Mouse (Mus musculus) heart, embryonic 13.5 days (tissue): ENCODE data around the gene Wdr83os. TPM values are rescaled to one million over a fixed set of nuclear protein-coding genes. Genes with fewer than 3 reads are reported as not detected.
A peak's percentile ranks its signal among the peaks of the same experiment; 100 is the strongest.
"Not testable (repeated sequence)": the region's sequence is repeated elsewhere in the genome, so short reads cannot be mapped to it uniquely, and the experiment has no call there.

Experiments
- ATAC-seq: fragments of 200-750 bp; cut with Nextera tagmentation; 2 replicates; pipeline ENCODE4 v1.8.0; 2017; ENCODE audit warnings: moderate TSS enrichment; ENCODE audit not compliant: insufficient number of reproducible peaks, low FRiP score, low TSS enrichment; ENCODE audit errors: extremely low read depth
- H3K27ac ChIP-seq: fragments of 300-500 bp; sonication (generic); replicated peaks from 2 replicates; pipeline ENCODE4 v1.5.1; 2015; ENCODE audit warnings: moderate library complexity, mild to moderate bottlenecking, inconsistent platforms
- H3K27me3 ChIP-seq: fragments of 300-500 bp; sonication (generic); replicated peaks from 2 replicates; pipeline ENCODE4 v1.6.1; 2015; ENCODE audit warnings: mild to moderate bottlenecking, inconsistent platforms
- H3K36me3 ChIP-seq: fragments of 300-500 bp; sonication (generic); 2 replicates; pipeline ENCODE4 v1.6.1; 2015; ENCODE audit warnings: mild to moderate bottlenecking, inconsistent platforms
- H3K4me1 ChIP-seq: fragments of 300-500 bp; sonication (generic); 2 replicates; pipeline ENCODE4 v1.6.1; 2015; ENCODE audit warnings: inconsistent platforms
- H3K4me2 ChIP-seq: fragments of 300-500 bp; sonication (generic); 2 replicates; pipeline ENCODE4 v1.6.1; 2015; ENCODE audit warnings: inconsistent platforms, mild to moderate bottlenecking, moderate library complexity
- H3K4me3 ChIP-seq: fragments of 300-500 bp; sonication (generic); 2 replicates; pipeline ENCODE4 v1.5.1; 2015; ENCODE audit warnings: moderate library complexity, mild to moderate bottlenecking, inconsistent platforms
- H3K9ac ChIP-seq: fragments of 300-500 bp; sonication (generic); 2 replicates; pipeline ENCODE4 v1.6.1; 2015; ENCODE audit warnings: inconsistent platforms, mild to moderate bottlenecking, moderate library complexity
- H3K9me3 ChIP-seq: fragments of 300-500 bp; sonication (generic); 2 replicates; pipeline ENCODE4 v1.6.1; 2016; ENCODE audit warnings: inconsistent platforms
- WGBS: fragments of 180-500 bp; shearing (Covaris S2); methylation state at CpG from one replicate; pipeline ENCODE4 v1.1.7; 2015; ENCODE audit warnings: mixed read lengths; 5-methylcytosine and 5-hydroxymethylcytosine counted together
- polyA plus RNA-seq: library from polyadenylated mRNA; unstranded; fragments of >200 nt; fragmentation: Nextera tagmentation; extraction: Ambion mirVana; gene quantifications from 2 replicates; pipeline ENCODE4 v1.2.1, GENCODE M21; 2015

The Wdr83os gene
- polyA plus RNA-seq, 1 experiment from 2014 or later: 120 TPM

DNA sequence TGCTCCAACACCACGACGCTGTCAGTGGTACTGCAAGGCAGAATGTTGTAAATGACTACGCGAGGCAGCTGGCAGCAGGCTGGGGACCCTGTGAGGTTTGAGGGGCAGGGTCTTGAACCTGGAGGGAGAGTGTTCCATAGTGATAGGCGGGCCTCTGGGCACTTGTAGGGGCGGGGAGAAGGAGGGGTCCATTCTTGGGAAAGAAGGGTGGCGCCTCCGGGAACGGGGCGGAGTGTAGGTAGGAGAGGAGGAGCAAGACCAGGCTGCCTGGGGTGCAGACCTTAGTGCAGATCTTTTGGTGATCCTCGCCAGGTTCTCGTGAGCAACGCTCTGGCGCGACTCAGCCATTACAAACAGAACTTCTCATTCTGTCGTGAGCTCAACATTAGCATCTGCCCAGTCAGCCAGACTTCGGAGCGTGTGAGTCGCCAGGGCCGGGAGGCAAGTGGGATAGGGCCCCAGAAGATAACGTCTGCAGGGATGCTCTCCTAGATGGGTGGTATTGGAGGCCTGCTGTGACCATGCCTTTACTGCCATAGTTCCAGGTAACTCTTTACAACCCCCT is 11.1 kb downstream of the Wdr83os start:
- Histone ChIP-seq H3K4me3 (no peak overlapping the region), H3K27me3 (no peaks in the 10 kb centered on the region), H3K9ac (no peak overlapping the region), H3K4me2 (no peak overlapping the region), H3K27ac (no peak overlapping the region), H3K9me3 (no peaks in the 10 kb centered on the region), H3K4me1 (no peaks in the 10 kb centered on the region), H3K36me3 (peaks cover 79% of the 10 kb centered on the region)
- WGBS: 27% methylated on average over 21 of the region's 21 CpGs
- no peak for ATAC-seq

DNA sequence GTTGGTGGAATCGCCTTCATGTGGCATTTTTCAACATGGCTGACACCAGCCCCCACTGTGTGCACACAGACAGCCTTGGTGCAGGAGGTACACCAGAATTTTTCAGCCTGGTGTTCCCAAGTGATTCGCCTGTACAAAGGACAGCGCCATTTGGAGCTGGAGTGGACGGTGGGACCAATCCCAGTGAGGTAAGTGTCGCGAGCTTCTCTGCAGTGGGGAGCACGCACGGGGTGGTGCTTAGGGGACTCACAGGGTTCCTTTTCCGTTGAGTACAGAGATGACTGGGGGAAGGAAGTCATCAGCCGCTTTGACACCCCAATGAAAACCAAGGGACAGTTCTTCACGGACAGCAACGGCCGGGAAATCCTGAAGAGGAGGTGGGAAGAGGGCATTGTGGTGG is 14.5 kb downstream of the Wdr83os start:
- Histone ChIP-seq H3K36me3 (peaks cover 86% of the 10 kb centered on the region), H3K27ac (no peak overlapping the region), H3K27me3 (no peaks in the 10 kb centered on the region), H3K4me3 (no peak overlapping the region), H3K9ac (no peak overlapping the region), H3K4me1 (no peaks in the 10 kb centered on the region), H3K9me3 (no peaks in the 10 kb centered on the region), H3K4me2 (no peak overlapping the region)
- 82% methylated on average over 13 of the region's 13 CpGs for WGBS
- no peak for ATAC-seq

DNA sequence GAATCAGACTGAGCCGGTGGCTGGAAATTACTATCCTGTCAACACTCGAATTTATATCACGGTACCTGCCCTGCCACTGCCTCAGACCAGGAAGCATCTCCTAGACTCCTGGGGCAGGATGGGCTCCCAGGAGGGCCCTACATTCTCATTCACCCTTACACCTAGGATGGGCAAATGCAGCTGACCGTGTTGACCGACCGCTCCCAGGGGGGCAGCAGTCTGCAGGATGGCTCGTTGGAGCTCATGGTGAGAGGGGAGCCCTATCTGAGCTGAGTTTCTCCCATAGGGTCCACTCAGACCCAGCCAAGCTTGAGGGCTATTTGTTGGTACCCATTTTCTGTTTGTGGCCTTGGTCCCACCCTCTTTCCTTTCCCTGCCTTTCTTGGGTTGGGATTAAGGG is 15.0 kb downstream of the Wdr83os start:
- no peak overlapping the region for H3K9ac ChIP-seq
- WGBS: 88% methylated on average over 7 of the region's 7 CpGs
- peaks cover 86% of the 10 kb centered on the region for H3K36me3 ChIP-seq
- no peak for ATAC-seq
- no peaks in the 10 kb centered on the region for H3K27me3 ChIP-seq
- H3K4me3 ChIP-seq: no peak overlapping the region
- H3K27ac ChIP-seq: no peak overlapping the region
- H3K4me2 ChIP-seq: no peak overlapping the region
- no peaks in the 10 kb centered on the region for H3K9me3 ChIP-seq
- H3K4me1 ChIP-seq: no peaks in the 10 kb centered on the region

DNA sequence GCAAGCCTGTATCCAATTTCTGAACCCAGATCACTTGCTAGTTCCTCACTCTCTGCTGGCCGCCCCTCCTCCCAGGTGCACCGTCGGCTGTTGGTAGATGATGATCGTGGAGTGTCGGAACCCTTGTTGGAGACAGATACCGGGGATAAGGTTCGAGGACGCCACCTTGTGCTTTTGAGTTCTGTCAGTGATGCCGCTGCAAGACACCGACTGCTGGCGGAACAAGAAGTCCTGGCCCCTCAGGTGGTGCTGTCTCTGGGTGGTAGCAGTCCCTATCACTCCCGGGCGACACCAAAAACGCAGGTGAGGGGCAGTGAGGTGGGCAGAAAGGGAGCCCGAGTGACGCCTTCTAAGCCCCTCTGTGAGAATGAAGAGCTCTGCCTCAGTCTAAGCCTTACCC is 15.7 kb downstream of the Wdr83os start:
- no peak for ATAC-seq
- Histone ChIP-seq H3K9me3 (no peaks in the 10 kb centered on the region), H3K27ac (no peak overlapping the region), H3K4me1 (no peaks in the 10 kb centered on the region), H3K9ac (no peak overlapping the region), H3K27me3 (no peaks in the 10 kb centered on the region), H3K4me3 (no peak overlapping the region), H3K4me2 (no peak overlapping the region), H3K36me3 (peaks cover 80% of the 10 kb centered on the region)
- 86% methylated on average over 16 of the region's 16 CpGs for WGBS

DNA sequence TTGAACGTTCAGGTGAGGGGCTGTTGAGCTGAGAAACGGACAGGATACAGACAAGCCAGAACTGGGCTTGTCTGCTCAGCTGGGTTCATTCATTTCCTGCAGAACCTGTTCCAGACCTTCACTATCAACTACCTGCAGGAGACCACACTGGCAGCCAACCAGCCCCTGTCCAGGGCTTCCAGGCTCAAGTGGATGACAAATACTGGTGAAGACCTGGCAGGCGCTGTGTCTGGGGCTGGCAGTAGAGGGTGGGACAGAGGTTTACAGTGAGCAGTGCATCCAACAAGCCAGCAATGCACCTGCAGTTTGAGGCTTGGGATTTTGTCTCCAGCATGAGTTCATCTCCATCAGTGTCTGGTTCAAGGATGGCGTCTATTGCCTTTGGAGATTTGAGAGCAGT is 16.3 kb downstream of the Wdr83os start:
- no peak overlapping the region for H3K4me2 ChIP-seq
- 79% methylated on average over 4 of the region's 4 CpGs for WGBS
- peaks cover 74% of the 10 kb centered on the region for H3K36me3 ChIP-seq
- H3K9me3 ChIP-seq: no peaks in the 10 kb centered on the region
- no peaks in the 10 kb centered on the region for H3K27me3 ChIP-seq
- no peaks in the 10 kb centered on the region for H3K4me1 ChIP-seq
- H3K9ac ChIP-seq: no peak overlapping the region
- H3K27ac ChIP-seq: no peak overlapping the region
- no peak for ATAC-seq
- H3K4me3 ChIP-seq: no peak overlapping the region

DNA sequence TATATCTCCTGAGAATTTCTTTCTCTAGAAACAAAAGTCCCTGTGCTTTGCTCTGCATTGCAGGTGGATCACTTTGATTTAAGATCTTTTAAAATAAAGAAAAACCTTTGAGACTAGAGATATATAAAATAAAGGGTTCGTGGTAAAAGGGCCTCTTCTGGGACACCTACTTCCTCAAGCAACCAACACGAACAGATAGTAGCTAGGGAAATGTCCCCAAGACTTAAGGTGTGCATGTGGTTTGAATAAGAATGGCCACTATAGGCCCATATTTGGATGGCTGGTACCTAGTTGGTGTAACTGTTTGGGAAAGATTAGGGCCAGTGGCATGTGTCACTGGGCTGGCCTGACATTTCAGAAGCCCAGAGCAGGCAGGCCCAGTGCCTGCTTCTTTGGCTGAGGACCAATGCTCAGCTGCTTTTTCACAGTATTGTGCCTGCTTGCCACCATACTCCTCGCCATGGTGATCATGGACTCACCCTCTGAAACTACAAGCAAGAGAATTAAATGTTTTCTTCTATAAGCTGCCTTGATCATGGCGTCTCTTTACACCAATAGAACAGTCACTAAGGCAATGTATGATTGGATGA is 19.6 kb downstream of the Wdr83os start:
- Histone ChIP-seq H3K27ac (no peak overlapping the region), H3K27me3 (no peaks in the 10 kb centered on the region), H3K4me3 (no peak overlapping the region), H3K4me2 (no peak overlapping the region), H3K36me3 (peaks cover 46% of the 10 kb centered on the region), H3K9ac (no peak overlapping the region), H3K4me1 (no peaks in the 10 kb centered on the region), H3K9me3 (no peaks in the 10 kb centered on the region)
- ATAC-seq: no peak
- 72% methylated on average over 4 of the region's 4 CpGs for WGBS

DNA sequence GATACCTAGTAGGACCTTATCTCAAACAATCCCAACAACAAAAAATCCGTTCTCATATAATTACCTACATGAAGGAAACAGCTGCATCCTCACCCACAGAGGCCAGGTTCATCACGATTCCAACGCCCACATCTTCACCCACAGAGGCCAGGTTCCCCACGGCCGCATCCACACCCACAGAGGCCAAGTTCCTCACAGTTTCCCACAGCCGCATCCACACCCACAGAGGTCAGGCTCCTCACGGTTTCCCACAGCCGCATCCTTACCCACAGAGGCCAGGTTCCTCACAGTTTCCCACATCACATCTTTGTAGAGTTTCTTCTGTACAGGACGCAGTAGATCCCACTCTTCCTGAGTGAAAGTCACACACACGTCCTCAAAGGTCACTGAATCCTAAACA is 32.7 kb downstream of the Wdr83os start:
- WGBS: 89% methylated on average over 10 of the region's 10 CpGs
- H3K27ac ChIP-seq: no peak overlapping the region

DNA sequence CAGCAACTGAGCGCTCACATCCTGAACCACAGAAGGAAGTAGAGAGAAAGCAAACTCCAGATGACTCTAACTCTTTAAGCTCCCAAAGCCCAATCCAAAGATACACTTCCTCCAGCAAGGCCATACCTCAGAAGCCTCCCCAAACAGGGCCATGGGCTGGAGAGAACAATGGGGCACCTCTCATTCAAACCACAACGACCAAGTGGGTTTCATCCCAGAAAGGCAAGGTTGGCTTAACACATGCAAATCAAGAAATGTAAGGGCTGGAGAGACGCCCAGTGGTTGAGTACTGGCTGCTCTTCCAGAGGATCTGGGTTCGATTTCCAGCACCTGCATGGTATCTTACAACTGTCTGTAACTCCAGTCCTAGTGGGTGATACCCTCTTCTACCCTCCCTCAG is 35.0 kb downstream of the Wdr83os start:
- 72% methylated on average over 4 of the region's 4 CpGs for WGBS
- Histone ChIP-seq H3K9me3 (no peaks in the 10 kb centered on the region), H3K4me2 (no peak overlapping the region), H3K27me3 (no peaks in the 10 kb centered on the region), H3K4me1 (0 out of 2 replicates have a peak, but pooled peaks cover 4% of the 10 kb centered on the region), H3K27ac (no peak overlapping the region), H3K36me3 (peaks cover 27% of the 10 kb centered on the region), H3K9ac (no peak overlapping the region), H3K4me3 (no peak overlapping the region)
- ATAC-seq: no peak

More for the DNA sequence above, 32.7 kb downstream of the Wdr83os start:
- 0 out of 2 replicates have a peak, but pooled peaks cover 3% of the 10 kb centered on the region for H3K9me3 ChIP-seq
- no peak overlapping the region for H3K4me2 ChIP-seq
- no peaks in the 10 kb centered on the region for H3K27me3 ChIP-seq
- H3K9ac ChIP-seq: no peak overlapping the region
- peaks cover 44% of the 10 kb centered on the region for H3K36me3 ChIP-seq
- no peak overlapping the region for H3K4me3 ChIP-seq
- no peak for ATAC-seq
- H3K4me1 ChIP-seq: no peaks in the 10 kb centered on the region

DNA sequence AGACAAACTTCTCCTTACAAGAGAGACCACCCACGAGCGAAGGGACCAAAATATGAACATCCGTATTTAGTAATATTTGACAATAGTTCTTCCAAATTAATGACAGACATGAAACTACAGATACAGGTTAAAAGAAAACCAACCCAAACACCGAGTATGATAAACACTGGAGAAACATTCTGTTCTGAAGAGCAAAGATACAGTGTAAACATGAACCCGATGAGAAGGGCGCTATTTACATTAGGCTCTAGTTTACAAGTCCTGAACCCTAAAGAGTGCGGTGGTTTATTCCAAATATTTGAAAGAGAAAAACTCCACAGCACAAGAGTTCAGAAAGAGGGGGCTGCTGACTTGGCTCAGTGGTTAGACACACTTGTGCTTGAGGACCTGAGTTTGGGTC is 36.4 kb downstream of the Wdr83os start:
- no peak overlapping the region for H3K4me3 ChIP-seq
- peaks cover 12% of the 10 kb centered on the region for H3K36me3 ChIP-seq
- no peak overlapping the region for H3K27ac ChIP-seq
- H3K27me3 ChIP-seq: no peaks in the 10 kb centered on the region
- H3K4me2 ChIP-seq: no peak overlapping the region
- H3K9ac ChIP-seq: no peak overlapping the region
- H3K9me3 ChIP-seq: no peaks in the 10 kb centered on the region
- 79% methylated on average over 7 of the region's 7 CpGs for WGBS
- H3K4me1 ChIP-seq: 0 out of 2 replicates have a peak, but pooled peaks cover 4% of the 10 kb centered on the region
- no peak for ATAC-seq

DNA sequence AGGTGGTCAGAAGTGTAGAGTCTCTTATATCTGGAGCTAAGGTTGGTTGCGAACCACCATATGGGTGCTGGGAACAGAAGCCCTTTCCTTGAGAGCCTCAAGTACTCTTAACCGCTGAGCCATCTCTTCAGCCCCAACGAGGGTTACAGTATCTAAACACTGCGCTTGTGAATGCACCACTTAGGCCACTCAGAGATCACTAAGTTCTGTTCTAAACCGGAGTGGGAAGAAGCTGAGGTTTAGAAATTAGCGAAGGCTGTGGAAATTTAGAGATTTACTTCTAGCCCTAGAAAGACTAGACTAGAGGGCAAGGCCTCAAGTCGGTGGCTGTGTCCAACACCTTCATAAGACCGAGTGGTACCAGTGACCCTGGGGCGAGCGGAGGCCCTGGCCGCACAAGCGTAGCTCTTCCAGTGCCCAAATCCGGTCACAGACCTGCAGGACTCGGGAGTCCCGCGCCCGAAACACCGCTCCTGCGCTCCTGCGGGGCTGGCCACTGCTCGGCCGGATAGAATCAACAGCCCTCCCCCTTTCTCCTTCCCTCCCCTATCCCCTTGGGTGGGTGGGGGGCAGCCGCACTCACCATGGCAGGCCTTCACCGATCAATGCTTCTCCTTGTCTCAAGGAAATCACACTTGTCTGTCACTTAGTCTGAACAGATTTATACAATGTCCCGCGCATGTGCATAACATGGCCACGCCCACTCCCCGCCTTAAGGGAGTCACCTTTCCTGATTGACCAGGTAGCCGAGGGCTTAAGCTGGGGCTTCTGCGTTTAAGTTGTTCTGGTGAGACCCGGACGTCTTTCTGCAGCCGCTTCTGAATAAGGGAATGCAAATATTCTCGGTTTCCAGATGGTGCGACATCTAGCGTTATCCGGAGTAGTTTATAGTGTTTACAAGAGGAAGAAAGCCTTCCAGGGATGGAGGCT is 38.8 kb downstream of the Wdr83os start:
- Histone ChIP-seq H3K4me3 (peak overlapping the region; percentile 67), H3K9me3 (no peaks in the 10 kb centered on the region), H3K4me2 (peak overlapping the region; percentile 74), H3K27me3 (no peaks in the 10 kb centered on the region), H3K9ac (peak overlapping the region; percentile 82), H3K36me3 (0 out of 2 replicates have a peak, but pooled peaks cover 2% of the 10 kb centered on the region), H3K27ac (peak overlapping the region; percentile 55), H3K4me1 (0 out of 2 replicates have a peak, but pooled peaks cover 4% of the 10 kb centered on the region)
- no peak for ATAC-seq
- WGBS: 6% methylated on average over 37 of the region's 37 CpGs

DNA sequence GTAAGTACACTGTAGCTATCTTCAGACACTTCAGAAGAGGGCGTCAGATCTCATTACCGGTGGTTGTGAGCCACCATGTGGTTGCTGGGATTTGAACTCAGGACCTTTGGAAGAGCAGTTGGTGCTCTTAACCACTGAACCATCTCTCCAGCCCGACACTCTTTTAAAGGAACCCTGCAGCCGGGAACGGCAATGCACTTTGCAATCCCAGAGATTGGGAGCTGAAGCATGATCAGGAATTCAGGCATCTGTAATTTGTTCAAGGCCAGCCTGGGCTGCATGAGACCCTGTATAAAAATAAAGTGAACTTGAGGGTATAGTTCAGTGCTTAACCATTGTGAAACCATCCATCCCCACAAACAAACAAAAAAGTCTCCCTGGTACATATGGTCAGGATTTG is 39.7 kb downstream of the Wdr83os start:
- not testable (repeated sequence) for H3K9ac ChIP-seq, H3K27me3 ChIP-seq, H3K4me3 ChIP-seq, ATAC-seq, H3K36me3 ChIP-seq, H3K4me1 ChIP-seq, H3K4me2 ChIP-seq, H3K27ac ChIP-seq, H3K9me3 ChIP-seq
- 67% methylated on average over 5 of the region's 5 CpGs for WGBS
